Mouse (Mus musculus) megakaryocyte-erythroid progenitor cell, adult 5 weeks (primary cell): Measurements from ENCODE around the gene Gm13277. TPM values are rescaled to one million over a fixed set of nuclear protein-coding genes. Genes with fewer than 3 reads are reported as not detected.

ENCODE experiments used
- polyA plus RNA-seq: library from polyadenylated mRNA; stranded (reverse); fragments of >175 nt; gene quantifications from 2 replicates; pipeline ENCODE4 v1.2.3, GENCODE M21; 2012

Gm13277 gene
- polyA plus RNA-seq, 1 experiment = not detected

Other genes starting within 250 kb of the Gm13277 start
- gene Ifna15, start 230.4 kb upstream of the Gm13277 start, polyA plus RNA-seq = not detected in 2 replicates
- not detected in 2 replicates for gene Ifna14, start 216.8 kb upstream of the Gm13277 start, polyA plus RNA-seq
- not detected in 2 replicates for gene Ifna9, start 196.2 kb upstream of the Gm13277 start, polyA plus RNA-seq
- not detected in 2 replicates for gene Ifna12, start 185.3 kb upstream of the Gm13277 start, polyA plus RNA-seq
- gene C87499, start 154.2 kb upstream of the Gm13277 start, polyA plus RNA-seq = not detected in 2 replicates
- not detected in 2 replicates for gene Ifna13, start 144.2 kb upstream of the Gm13277 start, polyA plus RNA-seq
- gene Ifna16, start 111.7 kb upstream of the Gm13277 start, polyA plus RNA-seq = not detected in 2 replicates
- not detected in 2 replicates for gene Ifna2, start 104.7 kb upstream of the Gm13277 start, polyA plus RNA-seq
- gene Ifnab, start 97.3 kb upstream of the Gm13277 start, polyA plus RNA-seq = not detected in 2 replicates
- gene Gm26566, start 66.8 kb upstream of the Gm13277 start, polyA plus RNA-seq = 1.2 and 1.3 TPM in 2 replicates
- gene Klhl9, start 66.2 kb upstream of the Gm13277 start, polyA plus RNA-seq = 6.6 and 7.6 TPM in 2 replicates
- gene Gm13271, start 33.8 kb upstream of the Gm13277 start, polyA plus RNA-seq = not detected in 2 replicates
- 0.12 and 0.13 TPM in 2 replicates for gene Gm13283, start 28.5 kb upstream of the Gm13277 start, polyA plus RNA-seq
- gene Gm13290, start 14.8 kb upstream of the Gm13277 start, polyA plus RNA-seq = not detected in 2 replicates
- not detected in 2 replicates for gene Gm13289, start 11.7 kb upstream of the Gm13277 start, polyA plus RNA-seq
- not detected in 2 replicates for gene Gm13272, start 8.8 kb upstream of the Gm13277 start, polyA plus RNA-seq
- not detected in 2 replicates for gene Ifnz, start 6.5 kb upstream of the Gm13277 start, polyA plus RNA-seq
- not detected in 2 replicates for gene Gm13276, start 2.9 kb upstream of the Gm13277 start, polyA plus RNA-seq
- not detected in 2 replicates for gene Gm13278, start 2.9 kb downstream of the Gm13277 start, polyA plus RNA-seq
- not detected in 2 replicates for gene Gm13275, start 5.9 kb downstream of the Gm13277 start, polyA plus RNA-seq
- not detected in 2 replicates for gene Gm13279, start 8.8 kb downstream of the Gm13277 start, polyA plus RNA-seq
- not detected in 2 replicates for gene Gm13285, start 11.0 kb downstream of the Gm13277 start, polyA plus RNA-seq
- gene Gm13287, start 14.6 kb downstream of the Gm13277 start, polyA plus RNA-seq = not detected in 2 replicates
- gene Gm13288, start 16.9 kb downstream of the Gm13277 start, polyA plus RNA-seq = 0.06 and 0.09 TPM in 2 replicates
- not detected in 2 replicates for gene Ifna7, start 27.6 kb downstream of the Gm13277 start, polyA plus RNA-seq
- not detected in 2 replicates for gene Ifna11, start 31.3 kb downstream of the Gm13277 start, polyA plus RNA-seq
- not detected in 2 replicates for gene Ifna6, start 38.8 kb downstream of the Gm13277 start, polyA plus RNA-seq
- not detected in 2 replicates for gene Ifna5, start 46.9 kb downstream of the Gm13277 start, polyA plus RNA-seq
- not detected in 2 replicates for gene Ifna4, start 53.2 kb downstream of the Gm13277 start, polyA plus RNA-seq
- not detected in 2 replicates for gene Ifna1, start 61.5 kb downstream of the Gm13277 start, polyA plus RNA-seq
- not detected in 2 replicates for gene Ifne, start 91.6 kb downstream of the Gm13277 start, polyA plus RNA-seq